Mouse (Mus musculus): ENCODE results near the gene Aff1.

Aff1 gene

GRCm38 (mm10) chr5:103747098-103747497 is 54.9 kb downstream of the Aff1 start:
- in situ Hi-C loops (cut with MboI, MseI) = loop anchor here in 1 of 2 experiments (10.0 kb wide), 1 partner anchor 68 kb away; no protein-coding TSS in a partner anchor

- in situ Hi-C loops (cut with MboI, MseI) = loop anchor here in 1 of 2 experiments (10.0 kb wide), 1 partner anchor 66 kb away; no protein-coding TSS in a partner anchor
Measured at GRCm38 (mm10) chr5:103748343-103748742, 56.2 kb downstream of the Aff1 start.

GRCm38 (mm10) chr5:103749465-103750285 is 57.5 kb downstream of the Aff1 start:
- in situ Hi-C loops (cut with MboI, MseI) = loop anchor here in 1 of 2 experiments (10.0 kb wide), 2 partner anchors 65 to 1215 kb away; no protein-coding TSS in a partner anchor

GRCm38 (mm10) chr5:103752665-103753510 is 60.7 kb downstream of the Aff1 start:
- in situ Hi-C loops (cut with MboI, MseI) = loop anchor here in 1 of 2 experiments (10.0 kb wide), 1 partner anchor 1212 kb away; no protein-coding TSS in a partner anchor

GRCm38 (mm10) chr5:103753511-103754329 is 61.5 kb downstream of the Aff1 start:
- in situ Hi-C loops (cut with MboI, MseI) = loop anchor here in 1 of 2 experiments (10.0 kb wide), 1 partner anchor 1211 kb away; no protein-coding TSS in a partner anchor

GRCm38 (mm10) chr5:103754330-103755134 is 62.4 kb downstream of the Aff1 start:
- in situ Hi-C loops (cut with MboI, MseI) = loop anchor here in 1 of 2 experiments (10.0 kb wide), 1 partner anchor 1210 kb away; no protein-coding TSS in a partner anchor

GRCm38 (mm10) chr5:103755135-103755487 is 62.9 kb downstream of the Aff1 start:
- in situ Hi-C loops (cut with MboI, MseI) = loop anchor here in 1 of 2 experiments (10.0 kb wide), 1 partner anchor 1210 kb away; no protein-coding TSS in a partner anchor

- in situ Hi-C loops (cut with MboI, MseI) = loop anchor here in 1 of 2 experiments (10.0 kb wide), 1 partner anchor 1209 kb away; no protein-coding TSS in a partner anchor
Measured at GRCm38 (mm10) chr5:103756231-103756714, 64.1 kb downstream of the Aff1 start.

GRCm38 (mm10) chr5:103758491-103758890 is 66.3 kb downstream of the Aff1 start:
- in situ Hi-C loops (cut with MboI, MseI) = loop anchor here in 1 of 2 experiments (10.0 kb wide), 1 partner anchor 1206 kb away; no protein-coding TSS in a partner anchor

GRCm38 (mm10) chr5:103759489-103760424 is 67.6 kb downstream of the Aff1 start:
- in situ Hi-C loops (cut with MboI, MseI) = loop anchor here in 1 of 2 experiments (10.0 kb wide), 1 partner anchor 1205 kb away; no protein-coding TSS in a partner anchor

- in situ Hi-C loops (cut with MboI, MseI) = no loop called here
Measured at GRCm38 (mm10) chr5:103760425-103761131, 68.4 kb downstream of the Aff1 start.

- in situ Hi-C loops (cut with MboI, MseI) = no loop called here
Measured at GRCm38 (mm10) chr5:103761754-103762153, 69.6 kb downstream of the Aff1 start.

- in situ Hi-C loops (cut with MboI, MseI) = no loop called here
Measured at GRCm38 (mm10) chr5:103762850-103763254, 70.7 kb downstream of the Aff1 start.

GRCm38 (mm10) chr5:103765356-103765755 is 73.2 kb downstream of the Aff1 start:
- in situ Hi-C loops (cut with MboI, MseI) = no loop called here

GRCm38 (mm10) chr5:103765758-103766431 is 73.7 kb downstream of the Aff1 start:
- in situ Hi-C loops (cut with MboI, MseI) = no loop called here

- in situ Hi-C loops (cut with MboI, MseI) = no loop called here
Measured at GRCm38 (mm10) chr5:103766432-103766815, 74.2 kb downstream of the Aff1 start.

- in situ Hi-C loops (cut with MboI, MseI) = no loop called here
Measured at GRCm38 (mm10) chr5:103768961-103769360, 76.8 kb downstream of the Aff1 start.
